Mouse (Mus musculus) stomach, embryonic 14.5 days (tissue): ENCODE measurements around the gene Islr. TPM values are rescaled to one million over a fixed set of nuclear protein-coding genes. Genes with fewer than 3 reads are reported as not detected.

Source experiments
- ATAC-seq: fragments of 200-750 bp; cut with Nextera tagmentation; 2 replicates; pipeline ENCODE4 v1.8.0; 2017; ENCODE audit warnings: low read depth, moderate TSS enrichment; ENCODE audit not compliant: insufficient number of reproducible peaks, insufficient read depth, low FRiP score
- H3K27ac ChIP-seq: fragments of 300-500 bp; sonication (generic); 2 replicates; pipeline ENCODE4 v1.5.1; 2014; ENCODE audit warnings: mild to moderate bottlenecking, low read length, moderate library complexity, mixed read lengths
- H3K27me3 ChIP-seq: fragments of 300-500 bp; sonication (generic); 2 replicates; pipeline ENCODE4 v1.6.1; 2014; ENCODE audit warnings: low read length, control low read depth, mixed read lengths; ENCODE audit not compliant: control insufficient read depth, insufficient read depth
- H3K36me3 ChIP-seq: fragments of 300-500 bp; sonication (generic); 2 replicates; pipeline ENCODE4 v1.6.1; 2014; ENCODE audit warnings: mild to moderate bottlenecking, control low read depth, low read length, moderate library complexity, mixed read lengths; ENCODE audit not compliant: control insufficient read depth, insufficient read depth
- H3K4me1 ChIP-seq: fragments of 300-500 bp; sonication (generic); 2 replicates; pipeline ENCODE4 v1.6.1; 2014; ENCODE audit warnings: low read length, control low read depth, mixed read lengths; ENCODE audit not compliant: control insufficient read depth, insufficient read depth
- H3K4me2 ChIP-seq: fragments of 300-500 bp; sonication (generic); replicated peaks from 2 replicates; pipeline ENCODE4 v1.6.1; 2014; ENCODE audit warnings: low read depth, low read length, control low read depth
- H3K4me3 ChIP-seq: fragments of 300-500 bp; sonication (generic); 2 replicates; pipeline ENCODE4 v1.5.1; 2014; ENCODE audit warnings: low read depth, low read length, control low read depth
- H3K9ac ChIP-seq: fragments of 300-500 bp; sonication (generic); replicated peaks from 2 replicates; pipeline ENCODE4 v1.6.1; 2014; ENCODE audit warnings: low read depth, mild to moderate bottlenecking, control low read depth, low read length, moderate library complexity, mixed read lengths
- H3K9me3 ChIP-seq: fragments of 300-500 bp; sonication (generic); 2 replicates; pipeline ENCODE4 v1.6.1; 2016; ENCODE audit warnings: low read depth, low read length, control low read depth; ENCODE audit not compliant: control insufficient read depth
- WGBS: fragments of 180-500 bp; shearing (Covaris S2); extraction: QIAGEN DNeasy Blood & Tissue Kit; methylation state at CpG from one replicate; pipeline ENCODE4 v1.1.7; 2014; 5-methylcytosine and 5-hydroxymethylcytosine counted together
- microRNA-seq: library from miRNA; unstranded; fragments of <30 nt; microRNA quantifications from one replicate; pipeline ENCODE4, GENCODE M21; 2016
- polyA plus RNA-seq: library from polyadenylated mRNA; unstranded; fragments of >200 nt; fragmentation: Nextera tagmentation; extraction: Ambion mirVana; gene quantifications from 2 replicates; pipeline ENCODE4 v1.2.1, GENCODE M21; 2014

Islr gene
- polyA plus RNA-seq, 1 experiment from 2014 or later = 87.9 TPM

DNA sequence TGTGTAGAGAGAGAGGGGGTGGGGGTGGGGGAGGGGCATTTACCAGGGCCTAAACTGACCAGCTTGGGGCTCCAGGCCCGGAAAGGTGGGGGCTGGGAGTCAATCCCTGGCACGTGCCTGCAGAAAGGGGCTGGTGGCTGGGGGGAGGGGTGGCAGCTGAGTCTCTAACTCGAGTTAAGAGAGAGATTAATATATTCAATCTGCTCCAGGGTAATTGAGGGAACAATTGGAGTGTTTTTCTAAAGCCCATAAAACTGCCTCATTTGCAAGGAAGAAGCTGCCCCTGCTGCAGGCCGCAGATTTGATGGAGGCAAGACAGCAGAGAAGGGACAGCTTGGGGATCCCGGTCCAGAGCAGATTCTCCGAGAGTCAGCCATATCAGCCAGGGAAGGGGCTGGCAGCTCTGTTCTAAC is 91.2 kb downstream of the Islr start:
- ATAC-seq = peak; percentile 68
- H3K27ac ChIP-seq = peak overlapping the region; percentile 79
- 8% methylated on average over 6 of the region's 6 CpGs for WGBS

DNA sequence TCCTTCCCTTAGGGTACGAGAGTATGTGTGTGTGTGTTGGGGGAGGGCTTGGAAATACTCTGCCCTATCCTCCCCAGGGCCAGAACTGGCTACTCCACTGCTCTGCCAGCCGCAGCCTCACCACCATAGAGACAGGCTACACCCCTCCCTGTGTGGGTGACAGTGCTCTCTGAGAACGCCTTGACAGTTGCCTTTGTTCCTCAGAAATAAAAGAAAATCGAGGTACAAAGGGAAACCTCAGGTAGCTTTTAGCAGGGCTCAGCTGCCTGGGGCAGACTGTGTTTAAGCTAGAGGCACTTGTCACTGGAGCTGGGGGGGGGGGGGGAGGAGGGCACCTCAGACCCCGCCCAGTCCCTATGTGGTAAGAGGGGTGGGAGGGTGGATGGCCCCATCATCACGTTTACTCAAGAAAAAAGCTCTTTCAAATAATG is 91.8 kb downstream of the Islr start:
- H3K9ac ChIP-seq = no peak overlapping the region
- H3K4me1 ChIP-seq = peaks cover 44% of the 10 kb centered on the region
- ATAC-seq = peak; percentile 66
- H3K4me3 ChIP-seq = no peak overlapping the region
- no peaks in the 10 kb centered on the region for H3K27me3 ChIP-seq
- no peaks in the 10 kb centered on the region for H3K36me3 ChIP-seq
- peak overlapping the region; percentile 20 for H3K4me2 ChIP-seq
- peak overlapping the region; percentile 52; the same call in 1 of the 2 replicates for H3K27ac ChIP-seq
- 17% methylated on average over 6 of the region's 6 CpGs for WGBS
- H3K9me3 ChIP-seq = no peaks in the 10 kb centered on the region

More for the DNA sequence above, 91.2 kb downstream of the Islr start:
- peaks cover 41% of the 10 kb centered on the region for H3K4me1 ChIP-seq
- peak overlapping the region; percentile 27 for H3K4me2 ChIP-seq
- no peaks in the 10 kb centered on the region for H3K36me3 ChIP-seq
- H3K4me3 ChIP-seq = no peak overlapping the region
- no peak overlapping the region for H3K9ac ChIP-seq
- H3K9me3 ChIP-seq = no peaks in the 10 kb centered on the region
- H3K27me3 ChIP-seq = no peaks in the 10 kb centered on the region

DNA sequence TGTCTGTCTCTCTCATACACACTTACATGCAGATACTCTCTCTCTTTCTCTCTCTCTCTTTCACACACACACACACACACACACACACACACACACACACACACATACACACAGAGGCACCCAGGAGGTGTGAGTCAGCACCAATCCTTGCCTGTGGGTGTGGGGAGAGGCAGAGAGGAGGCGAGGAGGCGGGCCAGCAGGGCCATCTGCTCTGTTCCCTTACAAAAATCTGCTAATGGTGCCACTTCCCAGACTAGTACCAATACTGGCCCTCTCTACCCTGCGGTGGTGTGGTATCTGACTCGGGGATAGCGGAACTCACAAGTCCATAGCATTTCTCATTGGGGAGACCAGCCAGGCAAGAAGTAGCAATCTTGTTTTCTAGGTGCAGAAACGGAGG is 92.7 kb downstream of the Islr start:
- Histone ChIP-seq H3K4me1 (peaks cover 42% of the 10 kb centered on the region), H3K27ac (peak overlapping the region; percentile 52; the same call in 1 of the 2 replicates), H3K4me3 (no peak overlapping the region), H3K4me2 (no peak overlapping the region), H3K27me3 (no peaks in the 10 kb centered on the region), H3K36me3 (no peaks in the 10 kb centered on the region), H3K9me3 (no peaks in the 10 kb centered on the region), H3K9ac (no peak overlapping the region)
- ATAC-seq = no peak
- WGBS = 58% methylated on average over 6 of the region's 6 CpGs

DNA sequence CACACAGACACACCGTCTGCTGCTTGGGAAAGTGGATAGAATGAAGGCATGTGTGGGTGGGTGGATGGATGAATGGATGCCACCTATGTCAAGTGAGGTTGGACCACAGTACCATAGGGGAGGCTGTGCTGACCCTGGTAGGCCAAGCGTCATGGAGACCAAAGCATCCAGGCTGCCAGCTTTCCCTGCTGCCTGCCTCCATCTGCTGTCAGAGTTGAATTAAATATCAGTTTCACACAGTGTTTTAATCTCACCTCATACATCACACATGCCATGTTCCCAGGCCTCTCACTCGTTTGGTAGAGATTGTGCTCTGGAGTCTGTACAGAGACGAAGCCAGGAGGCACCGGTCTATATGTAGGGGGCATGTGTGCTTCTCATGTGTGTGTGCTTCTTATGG is 93.3 kb downstream of the Islr start:
- H3K36me3 ChIP-seq = no peaks in the 10 kb centered on the region
- no peak overlapping the region for H3K4me3 ChIP-seq
- no peaks in the 10 kb centered on the region for H3K27me3 ChIP-seq
- no peak overlapping the region for H3K27ac ChIP-seq
- peaks cover 35% of the 10 kb centered on the region for H3K4me1 ChIP-seq
- no peak overlapping the region for H3K9ac ChIP-seq
- no peak for ATAC-seq
- H3K4me2 ChIP-seq = no peak overlapping the region
- 57% methylated on average over 5 of the region's 5 CpGs for WGBS
- no peaks in the 10 kb centered on the region for H3K9me3 ChIP-seq

DNA sequence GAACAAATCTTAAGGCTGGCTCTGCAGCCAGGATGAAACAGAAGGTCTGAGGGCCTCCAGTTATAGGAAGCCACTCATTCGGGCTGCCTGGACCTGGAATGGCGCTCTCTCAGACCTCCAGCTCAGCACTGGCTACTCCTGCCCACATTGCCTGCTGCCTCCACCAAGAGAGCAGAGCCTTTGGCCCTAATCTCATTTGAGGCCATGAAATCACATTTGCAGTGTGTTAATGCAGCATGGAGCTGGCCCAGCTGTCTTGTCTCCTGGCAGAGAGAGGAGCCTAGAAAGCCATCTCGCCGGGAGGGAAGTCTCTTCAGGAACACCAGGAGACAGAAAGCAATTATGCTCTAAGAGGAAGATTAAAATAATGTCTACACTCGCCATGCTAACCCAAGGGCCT is 96.6 kb downstream of the Islr start:
- no peak overlapping the region for H3K4me2 ChIP-seq
- no peaks in the 10 kb centered on the region for H3K36me3 ChIP-seq
- no peaks in the 10 kb centered on the region for H3K9me3 ChIP-seq
- WGBS = 39% methylated on average over 5 of the region's 5 CpGs
- H3K4me3 ChIP-seq = no peak overlapping the region
- H3K4me1 ChIP-seq = peaks cover 20% of the 10 kb centered on the region; the same call in 1 of the 2 replicates
- H3K27me3 ChIP-seq = no peaks in the 10 kb centered on the region
- H3K9ac ChIP-seq = no peak overlapping the region
- peak overlapping the region; percentile 39 for H3K27ac ChIP-seq
- no peak for ATAC-seq

Small RNA genes lying within 50 kb of the gene (microRNA-seq; reads per million reads assigned to microRNA genes)
- gene Mir6385 = not detected

Other genes with a start within 250 kb of the Islr start
- 0.26 and 0.57 TPM in 2 replicates for gene Cyp11a1, start 197.9 kb downstream of the Islr start, polyA plus RNA-seq
- 4.3 and 6.0 TPM in 2 replicates for gene Stra6, start 140.5 kb downstream of the Islr start, polyA plus RNA-seq
- 0.91 TPM in 1 of 2 replicates, not detected in the other for gene Ccdc33, start 85.5 kb downstream of the Islr start, polyA plus RNA-seq
- 1.7 and 2.6 TPM in 2 replicates for gene Islr2, start within 50 bp of the Islr start, polyA plus RNA-seq
- gene Pml, start 45.5 kb upstream of the Islr start, polyA plus RNA-seq = 15.0 and 17.2 TPM in 2 replicates
- gene Stoml1, start 48.9 kb upstream of the Islr start, polyA plus RNA-seq = 27.0 and 30.3 TPM in 2 replicates
- 32.2 and 38.5 TPM in 2 replicates for gene Loxl1, start 108.9 kb upstream of the Islr start, polyA plus RNA-seq
- gene Tbc1d21, start 166.1 kb upstream of the Islr start, polyA plus RNA-seq = not detected in 2 replicates